Mouse (Mus musculus): ENCODE results near the gene Zfp953.

- peak; percentile 21; the same call in 1 of the 2 replicates for TF ChIP-seq CTCF (IDR thresholded peaks at IDR 0.05; ENCODE audit: extremely low read depth, insufficient read length, insufficient replicate concordance, low read depth, low read length)
- peak; percentile 15; the same call in 1 of the 2 replicates for TF ChIP-seq POLR2A (IDR thresholded peaks at IDR 0.05; ENCODE audit: low read depth, low read length)
Observed at GRCm38 (mm10) chr13:67305822-67306672, 54.4 kb downstream of the Zfp953 start, which contains the start of gene Zfp457.
